Mouse (Mus musculus): ENCODE measurements around the gene Gm42674.

Gm42674 gene

DNA sequence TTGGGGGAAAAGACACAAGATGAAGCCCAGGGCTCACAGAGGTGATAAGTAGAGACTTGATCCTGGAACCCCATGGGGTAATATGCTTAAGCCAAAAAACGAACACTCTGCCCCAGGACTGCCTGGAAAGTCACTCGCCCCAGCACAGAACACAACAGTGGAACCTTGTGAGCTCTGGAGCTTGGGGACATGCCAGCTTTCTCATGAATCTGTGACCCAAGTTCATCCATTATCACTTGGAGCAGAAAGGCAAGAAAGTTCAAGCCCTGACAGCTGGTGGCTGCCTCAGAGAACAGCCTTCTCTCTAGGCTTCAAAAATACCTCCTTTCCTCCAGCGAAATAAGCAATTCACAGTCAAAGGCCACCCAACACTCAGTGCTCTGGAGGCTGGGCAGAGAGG is 2.3 kb upstream of the Gm42674 start:
- no peak for DNase-seq

DNA sequence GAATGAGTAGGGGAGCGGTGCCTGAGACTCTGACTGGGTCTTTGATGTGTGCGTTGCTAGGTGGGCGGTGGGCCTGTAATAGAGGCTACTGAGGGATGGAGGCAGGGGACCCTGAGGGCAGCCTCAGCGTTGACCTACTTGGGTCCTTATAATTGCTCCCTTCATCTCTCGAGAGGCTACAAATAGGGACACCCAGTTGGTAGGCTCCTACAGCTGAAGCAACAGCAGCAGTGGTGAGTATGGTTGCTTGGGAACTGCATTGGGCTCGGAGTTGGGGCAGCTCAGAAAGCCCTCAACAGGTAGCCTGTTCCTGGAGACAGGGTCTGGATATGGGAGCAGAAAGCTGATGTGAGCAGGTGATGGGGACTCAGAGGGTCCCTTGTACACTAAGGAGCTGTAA is 1.7 kb upstream of the Gm42674 start:
- no peak for DNase-seq

DNA sequence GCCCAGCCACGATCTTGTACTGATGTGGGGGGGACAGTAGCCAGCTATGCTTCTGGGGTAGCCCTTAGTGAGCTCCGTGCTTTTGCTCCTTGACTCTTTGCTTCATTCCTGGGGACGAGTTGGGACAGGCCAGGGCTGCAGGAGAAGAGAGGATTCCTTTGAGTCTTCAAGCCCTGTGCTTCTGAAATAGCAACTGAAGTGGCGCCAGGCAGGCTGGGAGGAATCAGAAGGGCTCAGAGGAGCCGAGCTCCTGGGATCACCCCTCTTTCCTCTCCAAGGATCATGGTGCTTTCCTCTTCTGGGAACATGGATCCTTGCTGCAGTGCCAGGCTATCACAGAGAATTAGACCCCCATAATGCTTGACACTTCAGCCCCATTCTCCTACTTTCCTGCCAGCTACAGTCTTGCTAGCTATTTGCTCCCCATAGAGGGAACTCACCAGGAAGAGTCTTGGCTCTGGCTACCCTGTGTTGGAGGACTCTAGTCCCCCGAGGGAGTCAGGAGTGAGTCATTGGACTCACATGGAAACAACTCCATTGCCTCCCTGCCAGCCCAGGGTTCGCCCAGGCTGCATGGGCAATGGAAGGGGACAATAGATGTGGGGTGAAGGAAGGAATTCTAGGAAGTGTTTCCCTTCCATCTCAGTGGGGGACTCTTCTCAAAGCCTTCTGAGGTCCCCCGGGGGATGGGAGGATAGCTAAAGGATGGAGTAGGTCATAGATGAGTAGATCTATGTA is 1.1 kb upstream of the Gm42674 start:
- no peak for DNase-seq

DNA sequence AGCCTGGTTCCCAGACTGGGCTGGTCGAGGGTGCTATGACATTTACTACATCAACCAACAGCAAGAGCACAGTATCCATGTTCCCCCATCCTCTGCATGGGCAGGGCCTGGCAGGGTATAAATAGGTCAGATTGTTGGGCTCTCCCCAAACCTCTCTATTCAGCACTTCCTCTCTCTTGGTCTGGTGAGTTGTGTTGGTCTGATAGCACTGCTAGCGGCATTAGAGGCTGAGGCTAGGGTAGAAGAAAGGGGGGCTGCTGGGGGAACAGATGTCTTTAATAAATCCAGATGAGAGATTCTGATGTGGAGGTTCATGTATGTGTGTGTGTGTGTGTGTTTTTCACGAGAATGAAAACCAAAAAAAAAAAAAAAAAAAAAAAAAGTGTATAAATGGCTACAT is 1.9 kb downstream of the Gm42674 start, which contains the start of gene S100a4:
S100a4 (plus strand) TSS at position 149 of the 400 bp plus-strand sequence.
- no peak for DNase-seq

DNA sequence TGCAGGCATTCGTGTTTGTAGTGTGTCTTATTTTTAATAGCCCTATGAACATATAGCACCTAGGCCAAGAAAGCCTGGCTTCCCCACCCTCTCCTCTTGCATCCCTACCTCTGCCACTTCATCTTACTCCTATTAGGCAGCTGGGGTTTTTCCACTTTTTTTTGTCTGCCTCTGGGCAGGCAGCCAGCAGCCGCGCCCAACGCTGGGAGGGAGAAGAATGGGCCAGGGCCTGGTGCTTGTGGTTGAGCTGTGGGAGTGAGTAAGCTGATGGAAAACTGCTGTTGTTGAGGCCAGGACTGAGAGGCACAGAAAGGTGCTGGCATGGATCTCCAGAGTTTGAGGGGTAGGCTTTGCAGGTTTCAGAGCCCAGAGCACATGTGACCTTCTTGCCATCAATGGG is 2.7 kb downstream of the Gm42674 start:
- no peak for DNase-seq

DNA sequence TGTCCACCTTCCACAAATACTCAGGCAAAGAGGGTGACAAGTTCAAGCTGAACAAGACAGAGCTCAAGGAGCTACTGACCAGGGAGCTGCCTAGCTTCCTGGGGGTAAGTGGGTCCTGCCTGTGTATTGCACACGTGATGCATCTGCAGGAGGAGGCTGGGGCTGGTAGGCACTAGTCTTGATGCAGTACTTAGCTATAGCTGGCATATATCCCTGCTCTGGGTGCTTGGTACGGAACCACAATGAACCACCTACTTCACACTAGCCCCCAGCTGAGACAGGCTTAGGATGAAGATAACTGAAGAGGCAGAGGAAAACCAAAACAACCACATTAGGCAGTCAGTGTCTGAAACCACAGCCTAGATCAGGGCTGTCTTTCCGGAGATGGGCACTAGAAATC is 3.3 kb downstream of the Gm42674 start:
- no peak for DNase-seq

DNA sequence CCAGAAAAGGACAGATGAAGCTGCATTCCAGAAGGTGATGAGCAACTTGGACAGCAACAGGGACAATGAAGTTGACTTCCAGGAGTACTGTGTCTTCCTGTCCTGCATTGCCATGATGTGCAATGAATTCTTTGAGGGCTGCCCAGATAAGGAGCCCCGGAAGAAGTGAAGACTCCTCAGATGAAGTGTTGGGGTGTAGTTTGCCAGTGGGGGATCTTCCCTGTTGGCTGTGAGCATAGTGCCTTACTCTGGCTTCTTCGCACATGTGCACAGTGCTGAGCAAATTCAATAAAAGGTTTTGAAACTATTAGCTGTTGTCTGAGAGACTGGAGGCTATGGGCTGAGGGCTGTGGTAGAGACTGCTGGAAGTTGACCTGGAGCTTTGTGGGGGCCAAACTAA is 4.0 kb downstream of the Gm42674 start:
- DNase-seq: no peak

DNA sequence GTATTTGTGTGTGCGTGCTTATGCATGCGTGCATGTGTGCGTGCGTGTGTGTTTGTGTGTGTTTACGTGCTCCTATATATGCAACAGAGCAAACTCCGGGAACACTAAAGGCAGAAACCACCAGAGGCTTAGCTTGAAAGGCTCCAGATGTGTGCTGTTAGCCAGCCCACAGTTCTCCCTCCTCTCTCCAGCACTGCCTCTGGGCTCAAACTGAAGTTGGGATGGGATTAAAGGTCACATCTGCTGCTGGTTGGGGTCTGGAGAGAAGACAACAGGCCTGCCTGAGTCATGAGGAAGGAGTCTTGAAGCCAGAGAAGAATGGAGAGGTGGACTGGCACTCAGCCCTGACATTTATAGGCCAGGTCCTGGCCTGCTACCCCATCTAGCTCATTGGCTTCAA is 4.5 kb downstream of the Gm42674 start:
- no peak for DNase-seq

DNA sequence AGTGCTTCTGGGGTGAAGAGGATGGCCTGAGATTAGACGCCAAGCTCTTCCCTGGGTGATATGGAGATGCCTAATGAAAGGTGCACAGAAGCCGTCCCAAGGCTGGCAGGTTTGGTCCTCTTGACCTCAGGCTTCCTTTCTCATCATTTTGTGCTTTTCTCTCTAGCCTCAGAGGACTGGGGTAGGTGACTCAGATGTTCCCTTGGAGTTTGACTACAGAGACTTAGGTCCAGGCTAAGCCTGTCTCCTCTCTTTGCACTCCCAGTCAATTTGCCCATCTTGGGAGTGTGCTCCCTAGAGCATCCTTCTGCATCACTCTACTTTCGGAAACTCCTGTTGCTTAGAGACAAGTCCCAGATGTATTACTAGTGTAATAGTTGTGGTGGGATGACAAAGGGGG is 5.7 kb downstream of the Gm42674 start:
- DNase-seq: no peak

DNA sequence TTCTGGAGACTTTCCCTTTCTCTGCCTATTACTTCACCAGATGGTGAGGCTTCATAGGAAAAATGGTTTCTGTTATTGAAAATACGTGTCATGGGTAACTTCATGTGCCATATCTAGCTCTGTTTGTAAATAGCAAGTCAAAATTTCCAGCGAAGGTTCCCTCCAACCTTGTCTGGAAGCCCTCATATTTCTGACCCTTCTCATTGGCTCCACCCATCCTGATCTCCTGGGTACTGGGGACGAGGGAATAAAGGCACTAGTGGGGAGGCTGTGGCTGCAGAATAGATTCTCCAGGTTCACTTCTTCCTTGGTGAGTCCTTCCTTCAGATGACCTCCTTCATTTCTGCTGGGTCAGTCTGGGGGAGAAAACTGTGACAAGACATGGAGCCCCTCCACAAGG is 6.5 kb downstream of the Gm42674 start, which contains the start of gene S100a5:
S100a5 (plus strand) TSS at position 301 of the 400 bp plus-strand sequence.
- no peak for DNase-seq

DNA sequence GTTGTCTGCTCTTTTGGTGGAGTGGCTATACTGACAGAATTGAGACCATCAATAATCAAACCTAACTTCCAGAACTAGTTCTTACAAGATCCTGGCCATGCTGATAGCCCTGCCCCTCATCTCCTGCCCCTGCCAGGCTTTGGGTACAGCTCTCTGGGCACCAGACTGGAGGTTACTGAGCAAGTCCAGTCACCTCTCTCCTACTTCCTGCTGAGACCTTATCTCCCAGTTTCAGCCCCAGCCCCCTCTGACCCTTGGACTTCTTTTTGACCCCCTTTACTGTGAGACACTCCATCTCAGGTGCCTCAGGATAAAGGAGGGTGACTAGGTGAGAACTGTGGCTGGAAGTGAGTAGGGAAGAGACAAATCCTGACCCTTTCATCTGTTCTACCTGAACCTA is 7.4 kb downstream of the Gm42674 start:
- DNase-seq: no peak

DNA sequence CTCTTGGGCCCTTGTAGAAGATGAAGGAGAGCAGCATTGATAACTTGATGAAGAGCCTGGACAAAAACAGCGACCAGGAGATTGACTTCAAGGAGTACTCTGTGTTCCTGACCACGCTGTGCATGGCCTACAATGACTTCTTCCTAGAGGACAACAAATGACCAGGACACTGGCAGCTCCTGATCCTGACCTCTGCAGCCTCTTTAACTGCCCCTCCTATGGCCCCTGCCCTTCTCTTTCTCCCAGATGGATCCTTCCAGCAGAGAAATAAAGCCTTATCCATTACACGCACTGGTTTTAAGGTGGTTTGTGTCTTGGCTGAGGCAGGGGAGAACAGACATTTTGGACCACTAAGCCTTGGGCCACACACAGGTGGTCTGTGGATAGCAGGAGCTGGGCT is 9.8 kb downstream of the Gm42674 start:
- DNase-seq: no peak

DNA sequence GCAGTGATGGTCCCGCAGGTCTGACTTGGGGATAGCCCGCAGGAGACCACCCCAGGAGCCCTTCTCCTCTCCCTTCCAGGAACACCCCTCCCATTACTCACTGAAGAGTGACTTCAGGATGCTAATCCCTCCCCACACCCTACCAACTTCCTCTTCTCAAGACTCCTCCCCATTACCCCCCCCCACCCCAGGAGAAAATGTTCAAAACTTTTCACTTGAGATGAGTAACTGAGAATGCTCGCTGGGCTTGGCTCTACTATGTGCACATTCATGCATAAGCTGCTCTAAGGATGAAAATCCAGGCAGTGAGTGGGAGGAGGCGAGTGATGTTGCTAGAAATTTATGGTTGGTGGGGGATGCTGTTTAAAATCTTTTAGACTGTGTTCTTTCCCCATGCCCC is 10.4 kb downstream of the Gm42674 start:
- DNase-seq: no peak

DNA sequence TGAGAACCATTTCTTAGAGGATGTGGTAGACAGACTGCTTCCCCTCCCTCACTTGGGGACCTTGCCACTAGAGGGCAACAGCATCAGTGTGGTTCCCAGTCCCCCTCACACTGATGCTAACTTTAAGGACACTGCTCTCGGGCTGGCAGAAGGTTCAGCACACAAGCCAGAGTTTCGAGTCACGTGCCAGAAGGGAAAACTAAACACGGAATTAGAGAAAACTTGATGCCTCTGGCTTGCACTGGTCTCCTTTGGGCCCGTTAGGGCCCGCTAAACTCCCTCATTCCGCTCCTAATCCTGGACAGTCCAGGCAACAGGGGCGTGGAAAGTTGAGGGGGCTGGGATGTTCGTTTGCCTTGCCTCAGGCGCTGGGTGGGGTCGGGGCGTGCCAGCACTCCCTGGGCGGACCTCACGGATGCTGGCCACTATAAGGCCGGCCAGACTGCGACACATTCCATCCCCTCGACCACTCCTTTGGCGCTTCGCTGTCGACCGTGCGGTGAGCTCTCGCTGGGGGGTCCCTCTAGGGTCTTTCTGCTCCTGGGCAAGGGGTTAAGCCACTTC is 11.1 kb downstream of the Gm42674 start, which contains the start of gene S100a6:
S100a6 (plus strand) TSS at position 155 of the 564 bp plus-strand sequence.
- peak; percentile 6 for DNase-seq

DNA sequence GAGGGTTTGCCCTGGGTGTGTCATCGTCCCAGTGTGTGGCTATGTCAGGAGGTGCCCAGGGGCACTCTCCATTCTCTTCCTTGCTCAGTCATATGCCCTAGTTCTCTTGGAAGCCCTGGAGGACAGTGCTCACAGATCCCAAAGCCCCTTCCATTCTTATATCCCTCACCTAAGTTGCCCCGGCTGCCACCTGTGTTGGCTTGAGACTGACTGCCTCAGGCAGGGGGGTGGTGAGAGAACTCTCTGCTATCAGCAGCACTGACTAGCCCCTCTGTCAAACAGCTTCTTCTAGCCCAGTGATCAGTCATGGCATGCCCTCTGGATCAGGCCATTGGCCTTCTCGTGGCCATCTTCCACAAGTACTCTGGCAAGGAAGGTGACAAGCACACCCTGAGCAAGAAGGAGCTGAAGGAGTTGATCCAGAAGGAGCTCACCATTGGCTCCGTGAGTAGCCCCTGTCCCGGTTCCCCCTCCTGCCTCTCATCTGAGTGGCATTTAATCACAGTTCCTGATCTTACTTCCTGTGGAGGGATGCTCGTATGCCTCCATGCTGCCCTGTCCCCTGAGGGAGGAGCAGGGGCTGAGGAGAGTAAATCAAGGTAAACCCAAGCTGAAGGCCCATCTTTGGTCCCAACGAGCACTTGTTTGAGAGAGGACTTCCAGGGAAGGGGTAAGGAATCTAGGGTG is 11.9 kb downstream of the Gm42674 start:
- DNase-seq: no peak

DNA sequence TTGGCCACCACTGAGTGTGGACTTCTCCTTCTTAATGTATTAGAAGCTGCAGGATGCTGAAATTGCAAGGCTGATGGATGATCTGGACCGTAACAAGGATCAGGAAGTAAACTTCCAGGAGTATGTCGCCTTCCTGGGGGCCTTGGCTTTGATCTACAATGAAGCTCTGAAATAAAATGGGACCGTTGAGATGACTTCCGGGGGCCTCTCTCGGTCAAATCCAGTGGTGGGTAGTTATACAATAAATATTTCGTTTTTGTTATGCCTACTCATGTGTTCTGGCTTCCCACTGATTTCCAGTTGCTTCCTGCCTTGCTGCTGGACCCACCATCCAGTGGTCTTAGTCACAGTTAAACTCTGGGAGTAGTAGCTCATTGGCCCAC is 12.4 kb downstream of the Gm42674 start:
- no peak for DNase-seq

DNA sequence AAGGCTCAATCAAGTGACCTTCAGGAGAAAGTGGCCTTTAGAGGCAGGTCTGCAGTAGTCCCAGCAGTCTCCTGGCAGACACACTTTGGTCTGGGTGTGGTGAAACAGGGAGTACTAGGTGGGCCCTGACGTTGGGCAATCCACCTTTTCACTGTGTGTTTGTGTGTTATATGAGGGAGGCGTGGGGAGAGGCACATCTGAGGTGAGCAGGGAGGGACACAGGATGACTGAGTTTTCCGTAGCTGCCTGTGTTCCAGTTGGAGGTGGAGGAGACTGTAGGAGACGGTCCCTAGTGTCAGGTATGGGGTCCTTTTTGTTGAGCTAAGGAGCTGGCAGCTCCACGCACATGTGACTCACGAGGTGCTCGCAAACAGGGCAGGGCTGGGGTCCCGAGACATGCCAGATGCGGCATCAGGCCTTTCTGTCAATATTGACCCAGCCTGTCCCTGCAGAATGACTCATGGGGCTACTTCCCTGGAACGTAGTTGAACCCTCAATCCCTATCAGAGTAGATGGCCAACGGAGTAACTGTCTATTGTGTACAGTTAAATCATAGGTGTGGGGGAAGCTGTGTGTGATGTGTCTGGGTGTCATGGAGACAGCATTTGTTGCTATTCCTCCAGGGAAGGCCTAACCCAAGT is 13.0 kb downstream of the Gm42674 start:
- no peak for DNase-seq

DNA sequence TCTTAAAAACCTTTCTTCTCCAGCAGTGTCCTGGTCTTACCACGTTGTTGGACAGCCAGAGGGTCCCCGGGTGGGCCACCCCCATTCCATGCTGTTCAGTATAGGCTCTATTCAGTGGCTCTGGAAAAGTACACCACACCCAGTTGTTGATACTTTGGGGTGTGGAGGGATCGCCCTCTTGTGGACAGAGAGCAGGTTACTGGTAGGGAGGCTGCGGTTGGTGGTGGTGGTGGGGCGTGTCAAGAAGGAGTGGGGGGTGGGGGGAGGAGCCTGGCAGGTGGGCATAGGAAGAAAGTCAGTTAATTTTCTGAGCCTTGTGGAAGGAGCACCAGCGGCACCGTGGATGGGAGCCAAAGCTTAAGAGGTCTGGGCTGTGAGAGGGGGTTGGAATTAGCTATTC is 13.7 kb downstream of the Gm42674 start:
- peak; percentile 43 for DNase-seq

DNA sequence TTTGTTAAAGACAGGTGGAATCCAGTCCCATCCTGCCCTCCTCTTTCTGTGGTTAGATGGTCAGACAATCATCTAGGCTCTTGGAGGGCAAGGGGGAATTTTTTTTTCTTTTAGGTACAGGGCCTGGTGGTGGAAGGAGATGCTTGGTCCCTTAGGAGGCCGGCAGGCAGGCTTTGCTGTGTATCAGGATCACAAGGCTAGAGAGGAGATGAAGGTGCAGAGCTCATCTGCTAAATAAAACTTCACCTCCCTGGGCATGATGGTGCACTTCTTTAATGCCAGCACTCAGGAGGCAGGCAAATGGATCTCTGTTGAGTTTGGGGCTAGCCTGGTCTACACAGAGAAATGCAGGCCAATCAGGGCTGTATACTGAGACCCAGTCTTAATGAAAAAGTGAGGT is 14.2 kb downstream of the Gm42674 start:
- no peak for DNase-seq

DNA sequence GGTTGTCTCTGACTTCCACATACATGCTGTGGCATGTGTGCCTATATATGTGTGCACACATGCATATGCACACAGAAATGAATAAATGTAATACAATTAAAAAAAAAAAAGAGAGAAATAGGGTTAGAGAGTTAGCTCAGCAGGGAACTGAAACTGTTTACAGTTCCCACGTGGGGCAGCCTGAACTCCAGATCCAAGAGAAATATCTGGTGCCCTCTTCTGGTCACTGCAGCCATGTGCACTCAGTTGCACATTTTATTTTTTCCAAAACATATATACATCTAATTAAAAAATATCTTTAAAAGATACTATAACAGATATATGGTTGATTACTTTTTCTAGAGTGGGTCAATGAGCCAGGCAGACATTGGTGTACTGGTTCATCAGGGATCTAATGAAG is 15.9 kb downstream of the Gm42674 start:
- DNase-seq: no peak

DNA sequence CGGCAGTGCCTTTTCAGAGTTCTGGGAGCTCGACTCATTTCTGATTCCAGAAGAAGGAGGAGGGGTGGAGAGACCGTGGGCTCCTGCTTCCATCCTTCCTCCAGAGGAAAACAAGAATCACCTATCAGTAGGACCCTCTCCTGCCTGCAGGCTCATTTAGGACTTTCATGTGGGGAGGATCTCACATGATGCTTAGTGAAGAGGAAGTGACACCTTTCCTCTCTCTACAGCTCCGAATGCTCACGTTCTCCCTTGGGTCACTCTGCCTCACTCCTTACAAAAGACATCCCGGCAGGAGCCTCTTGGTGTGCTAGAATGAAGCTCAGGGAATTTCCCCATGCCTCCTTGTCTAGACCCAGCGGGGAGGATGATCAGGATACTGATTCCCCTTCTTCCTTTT is 19.8 kb downstream of the Gm42674 start:
- no peak for DNase-seq

DNA sequence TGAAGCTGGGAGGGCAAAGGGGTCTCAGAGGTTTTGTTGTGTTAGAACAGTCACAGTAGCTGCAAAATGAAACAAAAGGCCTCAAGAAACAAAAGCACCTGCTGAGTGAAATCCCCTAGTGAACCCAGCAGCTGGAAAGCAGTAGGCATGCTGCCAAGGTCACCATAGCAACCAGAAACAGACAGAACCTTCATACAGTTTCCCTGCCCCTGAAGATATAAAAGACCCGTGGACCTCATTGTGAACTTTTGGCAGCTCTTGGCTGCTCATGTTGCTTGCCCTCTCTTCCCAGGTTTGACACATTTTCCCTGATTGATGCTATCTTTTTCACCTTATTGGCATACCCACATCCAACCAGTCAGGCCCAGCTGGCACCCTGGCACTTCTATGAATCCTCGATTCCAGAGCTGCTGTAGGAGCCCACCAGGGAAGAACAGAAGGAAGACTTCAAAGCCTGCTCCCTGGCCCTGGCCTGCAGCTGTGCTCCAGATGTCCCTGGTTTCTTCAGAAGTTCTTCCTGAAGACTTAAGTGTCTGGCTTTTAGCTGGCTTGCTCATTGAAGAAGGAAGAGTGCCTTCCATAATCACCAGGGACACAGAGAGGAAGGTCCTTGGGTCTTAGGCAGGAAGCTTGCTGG is 21.8 kb downstream of the Gm42674 start:
- no peak for DNase-seq

DNA sequence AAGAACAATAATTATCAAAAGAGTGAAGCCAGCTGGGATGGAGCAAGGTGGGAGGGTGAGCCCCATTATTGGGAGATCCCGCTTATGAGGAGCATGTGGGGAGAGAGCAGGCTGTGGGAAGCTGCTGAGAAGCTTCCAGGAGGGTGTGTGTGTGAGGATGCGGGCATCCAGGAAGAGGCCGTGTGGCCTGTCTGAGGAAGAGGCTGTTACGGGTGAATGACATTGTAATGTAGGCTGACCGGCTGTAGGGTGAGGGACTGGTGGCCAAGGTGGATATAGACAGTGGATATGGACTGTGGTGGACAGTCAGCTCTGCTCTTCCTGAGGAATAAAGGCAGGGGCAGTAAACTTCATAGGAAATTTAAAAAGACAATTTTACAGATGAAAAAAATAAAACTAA is 23.8 kb downstream of the Gm42674 start:
- DNase-seq: no peak

Measured in cerebellum, adult 9-10 months (tissue).